Mouse (Mus musculus): ENCODE results near the gene Zg16. TPM values are rescaled to one million over a fixed set of nuclear protein-coding genes. Genes with fewer than 3 reads are reported as not detected.

The Zg16 gene
- polyA plus RNA-seq, 1 experiment from 2014 or later = not detected

DNA sequence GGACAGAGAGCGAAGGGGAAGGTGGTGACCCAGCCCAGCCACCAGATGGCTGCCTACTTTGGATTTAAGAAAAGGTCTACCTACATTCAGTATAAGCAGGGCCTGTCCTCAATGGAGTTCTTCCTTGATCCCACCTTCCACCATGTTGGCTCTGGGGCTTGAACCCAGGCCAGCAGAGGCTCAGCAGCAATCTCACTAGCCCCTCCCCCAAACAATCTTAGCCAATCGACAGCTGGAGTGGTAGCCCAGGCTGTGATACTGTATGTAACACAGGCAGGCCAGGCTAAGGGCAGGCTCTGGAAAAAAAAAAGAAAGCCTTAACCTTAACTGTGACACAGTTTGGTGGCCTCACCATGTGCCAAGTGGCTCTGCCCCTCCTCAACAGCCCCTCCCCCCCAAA lies 75.4 kb downstream of the Zg16 start:
- Histone ChIP-seq H3K4me3 (ENCODE audit: low read length) (no peak overlapping the region), H3K4me2 (replicated peaks; ENCODE audit: low read depth, low read length) (no peak overlapping the region), H3K9me3 (ENCODE audit: control insufficient read depth, low read length) (no peaks in the 10 kb centered on the region), H3K9ac (ENCODE audit: low read depth, low read length) (no peak overlapping the region), H3K4me1 (ENCODE audit: control insufficient read depth, insufficient read depth, low read length) (peaks cover 24% of the 10 kb centered on the region), H3K27ac (ENCODE audit: low read depth, low read length) (no peak overlapping the region), H3K27me3 (ENCODE audit: control insufficient read depth, insufficient read depth, low read length) (no peaks in the 10 kb centered on the region), H3K36me3 (ENCODE audit: control insufficient read depth, insufficient read depth, low read length) (peaks cover 17% of the 10 kb centered on the region)
- ATAC-seq (ENCODE audit: low FRiP score, low TSS enrichment) = no peak
- 75% methylated on average over 2 of the region's 2 CpGs for WGBS

DNA sequence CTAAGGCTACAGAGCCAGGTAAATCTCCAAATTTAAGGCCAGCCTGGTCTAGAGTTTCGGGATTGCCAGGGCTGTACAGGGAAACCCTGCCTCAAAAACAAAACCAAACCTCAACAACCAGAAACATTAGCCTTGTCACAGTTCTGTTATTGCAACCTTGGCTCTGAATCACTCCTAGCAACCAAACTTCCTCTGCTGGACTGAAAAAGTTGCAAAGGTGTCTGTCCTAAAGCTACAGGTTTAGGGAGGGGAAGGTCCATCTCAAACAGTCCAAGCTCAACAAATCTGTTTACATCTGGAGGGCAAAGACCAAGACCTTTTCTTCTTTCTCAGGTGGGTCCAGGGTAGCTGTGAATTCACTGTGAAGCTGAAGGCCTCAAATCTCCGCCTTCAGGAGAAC lies 76.1 kb downstream of the Zg16 start:
- H3K4me2 ChIP-seq (replicated peaks; ENCODE audit: low read depth, low read length) = no peak overlapping the region
- WGBS = 98% methylated on average over 2 of the region's 2 CpGs
- H3K9me3 ChIP-seq (ENCODE audit: control insufficient read depth, low read length) = no peaks in the 10 kb centered on the region
- H3K27ac ChIP-seq (ENCODE audit: low read depth, low read length) = no peak overlapping the region
- no peaks in the 10 kb centered on the region for H3K27me3 ChIP-seq (ENCODE audit: control insufficient read depth, insufficient read depth, low read length)
- ATAC-seq (ENCODE audit: low FRiP score, low TSS enrichment) = no peak
- peaks cover 24% of the 10 kb centered on the region for H3K4me1 ChIP-seq (ENCODE audit: control insufficient read depth, insufficient read depth, low read length)
- no peak overlapping the region for H3K4me3 ChIP-seq (ENCODE audit: low read length)
- H3K9ac ChIP-seq (ENCODE audit: low read depth, low read length) = no peak overlapping the region
- H3K36me3 ChIP-seq (ENCODE audit: control insufficient read depth, insufficient read depth, low read length) = peaks cover 17% of the 10 kb centered on the region

DNA sequence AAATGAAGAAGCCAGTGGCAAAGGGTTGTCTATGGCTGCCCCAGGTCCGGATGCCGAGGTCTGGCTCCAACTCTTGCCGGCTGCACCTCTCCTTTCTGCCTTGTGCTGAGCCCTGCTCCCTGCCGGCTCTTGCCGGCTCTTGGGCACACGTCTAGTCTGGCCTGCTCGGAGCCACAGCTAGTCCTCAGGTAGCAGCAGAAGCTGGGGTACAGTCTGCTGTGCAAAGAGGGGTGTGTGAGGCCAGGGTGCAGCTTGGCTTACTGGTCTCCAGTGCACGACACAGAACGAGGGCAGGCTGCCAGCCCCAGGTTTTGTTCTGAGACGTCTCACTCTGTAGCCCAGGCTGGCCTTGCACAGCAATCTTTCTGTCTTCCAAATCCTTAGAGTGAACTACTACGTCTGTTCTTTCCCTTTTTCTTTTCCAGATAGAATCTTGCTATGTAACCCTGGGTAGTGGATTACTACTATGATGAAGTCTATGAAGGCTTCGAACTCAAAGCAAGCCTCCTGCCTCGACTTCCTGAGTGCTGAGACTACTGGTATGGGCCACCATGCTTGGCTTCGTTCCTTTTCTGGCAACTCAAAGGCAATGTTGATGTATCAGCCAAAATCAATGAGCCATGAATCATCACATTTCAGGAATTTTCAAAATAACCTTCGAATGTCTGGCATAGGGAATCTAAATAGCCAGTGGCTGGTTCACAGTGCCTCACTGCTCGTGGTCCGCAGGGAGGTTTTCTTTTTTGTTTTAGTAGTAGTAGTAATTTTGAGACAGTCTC lies 77.6 kb downstream of the Zg16 start:
- H3K36me3 ChIP-seq (ENCODE audit: control insufficient read depth, insufficient read depth, low read length) = peaks cover 10% of the 10 kb centered on the region; the same call in 1 of the 2 replicates
- H3K9ac ChIP-seq (ENCODE audit: low read depth, low read length) = no peak overlapping the region
- H3K9me3 ChIP-seq (ENCODE audit: control insufficient read depth, low read length) = no peaks in the 10 kb centered on the region
- no peak overlapping the region for H3K4me2 ChIP-seq (replicated peaks; ENCODE audit: low read depth, low read length)
- H3K4me3 ChIP-seq (ENCODE audit: low read length) = no peak overlapping the region
- no peaks in the 10 kb centered on the region for H3K27me3 ChIP-seq (ENCODE audit: control insufficient read depth, insufficient read depth, low read length)
- ATAC-seq (ENCODE audit: low FRiP score, low TSS enrichment) = no peak
- peaks cover 12% of the 10 kb centered on the region for H3K4me1 ChIP-seq (ENCODE audit: control insufficient read depth, insufficient read depth, low read length)
- WGBS = 76% methylated on average over 17 of the region's 17 CpGs
- H3K27ac ChIP-seq (ENCODE audit: low read depth, low read length) = peak overlapping the region; percentile 77; the same call in 1 of the 2 replicates

DNA sequence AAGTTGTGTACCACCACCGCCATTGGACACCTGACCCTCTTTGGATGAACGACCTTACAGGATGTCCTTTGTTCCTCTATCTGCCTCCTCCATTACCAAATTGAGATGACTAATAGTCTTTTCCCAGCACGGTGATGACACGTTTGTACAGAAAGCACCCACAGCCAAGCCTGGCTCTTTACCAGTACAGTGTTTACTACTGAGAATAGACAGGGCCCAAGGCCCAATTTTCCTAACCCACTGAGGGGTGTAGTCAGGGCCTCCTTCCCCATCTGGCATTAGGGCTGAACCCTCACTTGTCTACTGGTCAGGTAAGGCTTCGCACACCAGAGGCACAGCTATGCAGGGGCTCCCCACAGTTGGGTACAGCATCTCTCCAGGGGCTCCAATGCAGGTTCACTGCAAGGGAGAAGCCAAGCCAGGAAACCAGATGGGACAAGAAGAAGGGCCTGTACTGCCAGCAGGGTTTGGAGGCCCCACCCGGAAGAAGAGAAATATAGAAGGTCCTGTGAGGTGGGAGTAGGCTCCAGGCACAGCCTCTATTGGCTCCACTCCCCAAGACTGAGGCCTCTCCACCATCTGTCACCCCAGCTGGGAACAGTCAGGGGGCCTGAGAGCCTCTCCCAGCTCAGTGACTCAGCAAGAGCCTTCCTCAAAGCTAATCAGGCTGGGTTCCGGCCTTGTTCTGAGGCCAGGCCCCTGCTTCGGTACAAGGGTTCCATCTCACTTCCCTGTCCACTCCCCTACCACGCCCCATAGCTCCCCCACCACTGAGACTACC lies 78.7 kb downstream of the Zg16 start:
- H3K27ac ChIP-seq (ENCODE audit: low read depth, low read length) = peak overlapping the region; percentile 77; the same call in 1 of the 2 replicates
- H3K9me3 ChIP-seq (ENCODE audit: control insufficient read depth, low read length) = no peaks in the 10 kb centered on the region
- peaks cover 9% of the 10 kb centered on the region for H3K4me1 ChIP-seq (ENCODE audit: control insufficient read depth, insufficient read depth, low read length)
- ATAC-seq (ENCODE audit: low FRiP score, low TSS enrichment) = peak; percentile 83
- peaks cover 10% of the 10 kb centered on the region; the same call in 1 of the 2 replicates for H3K36me3 ChIP-seq (ENCODE audit: control insufficient read depth, insufficient read depth, low read length)
- H3K4me2 ChIP-seq (replicated peaks; ENCODE audit: low read depth, low read length) = no peak overlapping the region
- H3K27me3 ChIP-seq (ENCODE audit: control insufficient read depth, insufficient read depth, low read length) = no peaks in the 10 kb centered on the region
- WGBS = 46% methylated on average over 8 of the region's 9 CpGs
- H3K9ac ChIP-seq (ENCODE audit: low read depth, low read length) = peak overlapping the region; percentile 45
- no peak overlapping the region for H3K4me3 ChIP-seq (ENCODE audit: low read length)

DNA sequence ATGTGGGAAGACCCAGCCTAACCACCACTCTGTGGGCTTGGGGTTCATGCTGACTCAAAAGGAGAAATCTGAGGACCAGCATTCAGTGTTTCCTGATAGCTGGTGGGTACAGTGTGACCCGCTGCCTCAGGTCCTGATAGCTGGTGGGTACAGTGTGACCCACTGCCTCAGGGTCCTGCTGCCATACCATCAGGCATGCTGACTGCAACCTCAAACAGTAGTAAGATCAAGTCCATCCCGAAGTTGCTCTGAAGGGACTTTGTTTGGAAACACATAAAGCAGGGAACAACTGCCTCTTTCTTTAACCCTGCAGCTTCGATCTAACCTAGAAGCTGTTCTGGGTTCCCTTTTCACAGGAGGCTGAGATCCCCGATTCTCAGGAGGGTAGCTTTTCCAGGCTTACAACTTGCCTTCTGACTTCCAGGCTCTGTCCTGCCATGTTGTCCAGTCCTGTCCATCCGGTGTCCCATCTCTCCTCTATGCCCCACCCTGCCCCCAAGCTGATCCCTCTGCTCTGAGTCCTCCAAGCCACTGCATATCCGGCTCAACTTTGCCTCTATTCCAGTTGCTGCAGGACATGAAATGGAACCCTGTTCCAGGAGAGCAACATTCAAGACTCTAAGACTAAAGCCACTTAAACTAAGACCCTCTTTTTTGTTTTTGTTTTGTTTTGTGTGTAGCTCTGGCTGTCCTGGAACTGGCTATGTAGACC lies 79.7 kb downstream of the Zg16 start:
- Histone ChIP-seq H3K4me3 (ENCODE audit: low read length) (no peak overlapping the region), H3K9ac (ENCODE audit: low read depth, low read length) (no peak overlapping the region), H3K27me3 (ENCODE audit: control insufficient read depth, insufficient read depth, low read length) (no peaks in the 10 kb centered on the region), H3K4me2 (replicated peaks; ENCODE audit: low read depth, low read length) (no peak overlapping the region), H3K36me3 (ENCODE audit: control insufficient read depth, insufficient read depth, low read length) (peaks cover 4% of the 10 kb centered on the region; the same call in 1 of the 2 replicates), H3K9me3 (ENCODE audit: control insufficient read depth, low read length) (no peaks in the 10 kb centered on the region), H3K4me1 (ENCODE audit: control insufficient read depth, insufficient read depth, low read length) (peaks cover 9% of the 10 kb centered on the region), H3K27ac (ENCODE audit: low read depth, low read length) (no peak overlapping the region)
- 86% methylated on average over 6 of the region's 6 CpGs for WGBS
- no peak for ATAC-seq (ENCODE audit: low FRiP score, low TSS enrichment)

DNA sequence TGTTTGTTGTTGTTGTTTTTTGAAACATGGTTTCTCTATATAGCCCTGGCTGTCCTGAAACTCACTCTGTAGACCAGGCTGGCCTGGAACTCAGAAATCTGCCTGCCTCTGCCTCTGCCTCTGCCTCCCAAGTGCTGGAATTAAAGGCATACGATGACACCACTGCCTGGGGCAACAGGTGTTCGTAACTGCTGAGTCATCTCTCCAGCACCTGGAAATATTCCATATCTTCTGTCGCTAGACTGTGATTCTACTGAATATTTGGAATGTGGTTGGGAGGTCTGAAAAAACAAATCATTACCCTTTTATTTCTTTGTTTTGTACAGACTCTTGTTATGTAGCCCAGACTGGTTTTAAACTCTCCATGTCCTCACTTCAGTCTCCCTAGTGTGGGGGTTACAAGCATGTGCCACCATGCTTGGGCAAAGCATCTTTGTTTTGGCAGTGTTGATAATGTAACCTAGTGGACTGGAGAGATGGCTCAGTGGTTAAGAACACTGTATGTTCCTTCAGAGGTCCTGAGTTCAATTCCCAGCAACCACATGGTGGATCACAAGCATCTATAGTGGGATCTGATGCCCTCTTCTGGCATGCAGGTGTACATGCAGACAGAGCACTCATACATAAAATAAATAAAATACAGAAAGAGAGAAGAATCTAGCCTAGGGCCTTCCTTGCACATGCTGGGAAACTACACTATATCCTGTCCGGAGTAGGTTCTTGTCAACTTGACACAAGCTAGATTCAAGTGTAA lies 82.8 kb downstream of the Zg16 start:
- no peak overlapping the region for H3K4me2 ChIP-seq (replicated peaks; ENCODE audit: low read depth, low read length)
- WGBS = 88% methylated on average over 4 of the region's 4 CpGs
- peaks cover 4% of the 10 kb centered on the region for H3K4me1 ChIP-seq (ENCODE audit: control insufficient read depth, insufficient read depth, low read length)

DNA sequence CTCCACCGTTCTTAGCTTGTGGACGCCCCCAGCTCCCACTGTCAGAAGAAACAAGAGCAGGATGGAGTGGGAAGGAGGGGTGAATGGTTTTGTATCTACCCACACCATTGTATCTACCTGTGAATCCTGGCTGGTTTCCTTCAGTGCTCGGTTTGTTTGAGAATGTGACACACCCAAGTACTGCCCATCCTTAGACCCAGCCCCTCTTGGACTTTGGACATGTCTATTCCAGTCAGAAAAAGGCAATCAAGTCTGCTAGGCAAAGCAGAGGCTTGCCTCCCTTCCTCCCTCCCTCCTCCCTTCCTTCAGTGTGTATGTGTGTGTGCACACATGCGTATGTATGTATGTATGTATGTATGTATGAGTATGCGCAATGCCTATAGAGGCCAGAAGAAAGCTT lies 83.5 kb downstream of the Zg16 start:
- Histone ChIP-seq H3K4me2 (replicated peaks; ENCODE audit: low read depth, low read length) (no peak overlapping the region), H3K9me3 (ENCODE audit: control insufficient read depth, low read length) (no peaks in the 10 kb centered on the region), H3K4me1 (ENCODE audit: control insufficient read depth, insufficient read depth, low read length) (peaks cover 4% of the 10 kb centered on the region), H3K4me3 (ENCODE audit: low read length) (no peak overlapping the region), H3K27ac (ENCODE audit: low read depth, low read length) (no peak overlapping the region), H3K27me3 (ENCODE audit: control insufficient read depth, insufficient read depth, low read length) (no peaks in the 10 kb centered on the region), H3K36me3 (ENCODE audit: control insufficient read depth, insufficient read depth, low read length) (no peaks in the 10 kb centered on the region), H3K9ac (ENCODE audit: low read depth, low read length) (no peak overlapping the region)
- 87% methylated on average over 5 of the region's 5 CpGs for WGBS
- ATAC-seq (ENCODE audit: low FRiP score, low TSS enrichment) = no peak

More for the DNA sequence above, 82.8 kb downstream of the Zg16 start:
- Histone ChIP-seq H3K36me3 (ENCODE audit: control insufficient read depth, insufficient read depth, low read length) (no peaks in the 10 kb centered on the region), H3K27me3 (ENCODE audit: control insufficient read depth, insufficient read depth, low read length) (no peaks in the 10 kb centered on the region), H3K9me3 (ENCODE audit: control insufficient read depth, low read length) (no peaks in the 10 kb centered on the region), H3K27ac (ENCODE audit: low read depth, low read length) (no peak overlapping the region), H3K9ac (ENCODE audit: low read depth, low read length) (no peak overlapping the region), H3K4me3 (ENCODE audit: low read length) (no peak overlapping the region)
- ATAC-seq (ENCODE audit: low FRiP score, low TSS enrichment) = no peak
